Mouse (Mus musculus) liver, embryonic 14.5 days (tissue): ENCODE measurements around the gene Gdf5. TPM values are rescaled to one million over a fixed set of nuclear protein-coding genes. Genes with fewer than 3 reads are reported as not detected.
A peak's percentile ranks its signal among the peaks of the same experiment; 100 is the strongest.

Source experiments
- ATAC-seq: fragments of 200-750 bp; cut with Nextera tagmentation; 2 replicates; pipeline ENCODE4 v1.8.0; 2017; ENCODE audit warnings: moderate number of reproducible peaks, mild to moderate bottlenecking, moderate library complexity; ENCODE audit not compliant: insufficient read depth
- DNase-seq, 3 experiments: peaks; one replicate each; pipeline ENCODE4 v3.0.0-alpha.2; 2012 to 2013; ENCODE audit warnings: low read depth in 3 of 3, low spot score in 3 of 3
- H3K27ac ChIP-seq: fragments of 300-500 bp; sonication (generic); 2 replicates; pipeline ENCODE4 v1.5.1; 2014; ENCODE audit warnings: moderate library complexity, mild to moderate bottlenecking, control low read depth, inconsistent platforms
- H3K27me3 ChIP-seq: fragments of 300-500 bp; sonication (generic); 2 replicates; pipeline ENCODE4 v1.6.1; 2014; ENCODE audit warnings: mild to moderate bottlenecking, low read length, moderate library complexity; ENCODE audit not compliant: control insufficient read depth, insufficient read depth
- H3K36me3 ChIP-seq: fragments of 300-500 bp; sonication (generic); replicated peaks from 2 replicates; pipeline ENCODE4 v1.6.1; 2014; ENCODE audit warnings: low read depth; ENCODE audit not compliant: control insufficient read depth, insufficient read depth
- H3K4me1 ChIP-seq, 2 experiments: fragments of 200-500 bp in 1 of 2; fragments of 300-500 bp in 1 of 2; sonication (generic) in 1 of 2; replicated peaks; 2 replicates each; pipeline ENCODE4 v1.6.1; 2012 to 2014; ENCODE audit warnings: antibody characterized with exemption in 1 of 2, inconsistent platforms in 1 of 2, low read length in 1 of 2; ENCODE audit not compliant: control insufficient read depth in 2 of 2, insufficient read depth in 2 of 2
- H3K4me2 ChIP-seq: fragments of 300-500 bp; sonication (generic); 2 replicates; pipeline ENCODE4 v1.6.1; 2014; ENCODE audit warnings: low read depth, mild to moderate bottlenecking, control low read depth, moderate library complexity
- H3K4me3 ChIP-seq, 2 experiments: fragments of 200-500 bp in 1 of 2; fragments of 300-500 bp in 1 of 2; sonication (generic) in 1 of 2; 2 replicates each; pipeline ENCODE4 v1.5.1; 2012 to 2014; ENCODE audit warnings: low read depth in 2 of 2, low read length in 2 of 2, mild to moderate bottlenecking in 2 of 2, control low read depth in 1 of 2, inconsistent platforms in 1 of 2, moderate library complexity in 1 of 2; ENCODE audit not compliant: insufficient read depth in 1 of 2
- H3K9ac ChIP-seq: fragments of 300-500 bp; sonication (generic); replicated peaks from 2 replicates; pipeline ENCODE4 v1.6.1; 2014; ENCODE audit warnings: mild to moderate bottlenecking, control low read depth, moderate library complexity
- H3K9me3 ChIP-seq: fragments of 300-500 bp; sonication (generic); 2 replicates; pipeline ENCODE4 v1.6.1; 2016; ENCODE audit warnings: low read length, mixed read lengths; ENCODE audit not compliant: control insufficient read depth
- CTCF ChIP-seq: IDR thresholded peaks from 2 replicates; pipeline ENCODE4 v1.5.1; 2016; ENCODE audit warnings: antibody characterized with exemption, low read depth, control low read depth
- EP300 ChIP-seq: IDR thresholded peaks from 2 replicates; pipeline ENCODE4 v1.6.1; 2016; ENCODE audit warnings: antibody characterized with exemption, low read depth
- WGBS: fragments of 180-500 bp; shearing (Covaris S2); extraction: QIAGEN DNeasy Blood & Tissue Kit; methylation state at CpG from one replicate; pipeline ENCODE4 v1.1.7; 2014; ENCODE audit not compliant: insufficient replicate concordance; 5-methylcytosine and 5-hydroxymethylcytosine counted together
- polyA plus RNA-seq, 2 experiments: library from polyadenylated mRNA; depleted of rRNA in 1 of 2; stranded (reverse) in 1 of 2; unstranded in 1 of 2; fragments of >200 nt; fragmentation: Nextera tagmentation in 1 of 2; extraction: Ambion mirVana in 1 of 2; gene quantifications; 2 replicates each; pipeline versions ENCODE4 v1.2.1 to v1.2.3; 2012 to 2014

Gdf5 gene
- polyA plus RNA-seq, 2 experiments, result 0.09 TPM; not detected in 1

- H3K27me3 ChIP-seq, result no peaks in the 10 kb centered on the region
- no peaks in the 10 kb centered on the region for H3K9me3 ChIP-seq
- H3K9ac ChIP-seq, result no peak overlapping the region
- DNase-seq (no peak), ATAC-seq (no peak)
- H3K27ac ChIP-seq, result no peak overlapping the region
- H3K4me3 ChIP-seq, result no peak overlapping the region
- TF ChIP-seq CTCF (no peak), EP300 (no peak)
- no peak overlapping the region for H3K4me2 ChIP-seq
- peaks cover 0 to 4% of the 10 kb centered on the region in 2 experiments; a peak in 1 of 4 replicates for H3K4me1 ChIP-seq
- H3K36me3 ChIP-seq, result no peaks in the 10 kb centered on the region; the same call in none of the 2 replicates
- WGBS, result 78% methylated on average over 10 of the region's 10 CpGs
These were observed 16.7 kb upstream of the Gdf5 start for GRCm38 (mm10) chr2:155961862-155962261.

- H3K4me1 ChIP-seq, result peaks cover 2 to 4% of the 10 kb centered on the region in 2 experiments; a peak in 2 of 4 replicates
- no peaks in the 10 kb centered on the region for H3K27me3 ChIP-seq
- DNase-seq (no peak), ATAC-seq (no peak)
- no peak overlapping the region for H3K27ac ChIP-seq
- H3K4me3 ChIP-seq, result no peak overlapping the region
- H3K9ac ChIP-seq, result no peak overlapping the region
- H3K36me3 ChIP-seq, result no peaks in the 10 kb centered on the region; the same call in 1 of the 2 replicates
- H3K9me3 ChIP-seq, result no peaks in the 10 kb centered on the region
- 82% methylated on average over 5 of the region's 5 CpGs for WGBS
- TF ChIP-seq CTCF (no peak), EP300 (no peak)
- H3K4me2 ChIP-seq, result no peak overlapping the region
These were observed 14.8 kb upstream of the Gdf5 start for GRCm38 (mm10) chr2:155959981-155960380.

- peak within 1 kb of the TSS; percentile 94 for H3K4me2 ChIP-seq
- H3K9me3 ChIP-seq, result no peaks in the 10 kb centered on the region
- H3K27me3 ChIP-seq, result no peaks in the 10 kb centered on the region; the same call in 1 of the 2 replicates
- TF ChIP-seq CTCF, result no peak
- TF ChIP-seq EP300, result no peak
- H3K36me3 ChIP-seq, result no peaks in the 10 kb centered on the region
- ATAC-seq, result peak; percentile 100
- under 1% methylated on average over 59 of the region's 59 CpGs for WGBS
- peak; percentile 78 to 89 (median 81) for DNase-seq
- peak within 1 kb of the TSS; percentile 77 to 97 for H3K4me3 ChIP-seq
- H3K27ac ChIP-seq, result peak within 1 kb of the TSS; percentile 78
- peaks cover 4% of the 10 kb centered on the region in 2 experiments; a peak in 2 of 4 replicates for H3K4me1 ChIP-seq
- peak within 1 kb of the TSS; percentile 94 for H3K9ac ChIP-seq
These were observed 11.2 kb upstream of the Gdf5 start, which contains the start of gene Cep250 for GRCm38 (mm10) chr2:155956134-155957059. TSS of gene Cep250 (plus strand) at chr2:155956458.

- Histone ChIP-seq H3K27ac (no peak overlapping the region), H3K27me3 (no peaks in the 10 kb centered on the region; the same call in 1 of the 2 replicates), H3K4me2 (no peak overlapping the region), H3K4me1 (peaks cover 7 to 14% of the 10 kb centered on the region in 2 experiments; a peak in 3 of 4 replicates), H3K36me3 (no peaks in the 10 kb centered on the region), H3K9me3 (no peaks in the 10 kb centered on the region), H3K4me3 (no peak overlapping the region), H3K9ac (no peak overlapping the region)
- TF ChIP-seq EP300 (no peak), CTCF (peak; percentile 62)
- ATAC-seq, result no peak
- peak in 1 of 3 experiments; percentile 33 for DNase-seq
These were observed 6.8 kb upstream of the Gdf5 start for GRCm38 (mm10) chr2:155952006-155952405.

- no peak for ATAC-seq
These were observed 4.2 kb upstream of the Gdf5 start for GRCm38 (mm10) chr2:155949362-155949761.

More at GRCm38 (mm10) chr2:155949362-155949761, 4.2 kb upstream of the Gdf5 start:
- Histone ChIP-seq H3K4me3 (no peak overlapping the region), H3K27me3 (no peaks in the 10 kb centered on the region), H3K27ac (no peak overlapping the region), H3K4me2 (no peak overlapping the region), H3K9me3 (no peaks in the 10 kb centered on the region), H3K36me3 (no peaks in the 10 kb centered on the region), H3K9ac (no peak overlapping the region), H3K4me1 (peaks cover 7 to 21% of the 10 kb centered on the region in 2 experiments; a peak in 3 of 4 replicates)
- DNase-seq, result no peak
- TF ChIP-seq CTCF, result no peak
- no peak for TF ChIP-seq EP300
- 62% methylated on average over 6 of the region's 6 CpGs for WGBS
